Mouse (Mus musculus): Measurements from ENCODE around the gene Snap25.
A peak's percentile ranks its signal among the peaks of the same experiment; 100 is the strongest.

Gene Snap25

DNA sequence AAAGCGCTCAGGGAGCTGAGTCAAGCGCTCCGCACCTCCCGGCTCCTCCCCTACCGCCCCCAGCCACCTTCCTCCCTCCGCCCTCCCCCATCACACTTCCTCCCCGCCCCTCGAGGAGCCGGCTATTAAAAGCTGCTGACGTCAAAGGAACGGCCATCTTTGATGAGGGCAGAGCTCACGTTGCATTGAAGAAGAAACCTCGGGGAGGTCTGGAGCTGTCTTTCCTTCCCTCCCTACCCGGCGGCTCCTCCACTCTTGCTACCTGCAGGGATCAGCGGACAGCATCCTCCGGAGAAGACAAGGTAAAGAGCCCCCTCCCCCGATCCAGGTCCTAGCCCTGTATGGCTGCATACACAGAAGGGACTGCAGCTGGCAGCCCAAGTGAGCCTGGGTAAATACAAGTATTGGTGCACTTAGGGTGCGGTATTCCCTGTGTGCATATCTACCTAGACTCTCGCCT, at the start of gene Snap25:
Gene Snap25 (plus strand): TSS at position 155 of the 460 bp plus-strand sequence.
- peak; percentile 27 for DNase-seq (ENCODE audit: inconsistent ontology term)

- DNase-seq (ENCODE audit: inconsistent ontology term): no peak
These were observed 46.3 kb upstream of the Snap25 start for GRCm38 (mm10) chr2:136666951-136667350.

GRCm38 (mm10) chr2:136669183-136669582, 44.1 kb upstream of the Snap25 start:
- DNase-seq (ENCODE audit: inconsistent ontology term): no peak

- DNase-seq (ENCODE audit: inconsistent ontology term): no peak
These were observed 43.6 kb upstream of the Snap25 start for GRCm38 (mm10) chr2:136669665-136670064.

DNA sequence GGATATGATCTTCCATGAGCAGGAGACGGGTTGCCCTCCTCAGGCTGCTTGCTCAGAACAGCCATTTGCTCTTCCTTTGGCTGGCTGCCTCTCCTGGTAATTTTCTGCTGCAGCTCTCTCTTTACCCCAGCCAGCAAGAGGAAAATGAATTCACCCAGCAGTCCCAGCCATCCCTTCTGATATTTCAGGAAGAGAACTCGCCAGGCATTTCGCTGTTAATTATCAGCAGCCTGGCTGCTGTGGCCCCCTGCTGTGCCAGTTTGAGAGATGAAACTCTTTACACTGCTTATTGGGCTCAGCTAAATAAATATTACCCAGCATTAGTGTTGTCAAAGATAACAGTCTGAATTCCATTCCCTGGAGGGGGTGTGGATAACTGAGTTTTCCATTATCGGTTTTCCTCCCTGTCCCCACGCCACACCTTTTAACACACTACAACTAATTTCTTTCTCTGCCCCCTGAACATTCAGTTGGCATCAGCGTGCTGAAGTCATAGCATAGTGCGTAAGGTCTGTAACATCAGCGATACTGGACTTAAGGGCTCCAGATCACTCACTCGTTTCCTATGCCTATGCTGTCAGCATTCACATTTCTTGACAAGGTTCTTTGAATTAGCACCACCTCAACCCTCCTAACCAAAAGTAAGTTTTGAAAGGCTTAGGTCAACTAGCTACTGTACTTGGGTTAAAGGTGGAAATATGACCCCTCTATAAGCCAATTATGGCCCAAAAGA, 42.5 kb upstream of the Snap25 start:
- peak; percentile 65 for DNase-seq (ENCODE audit: inconsistent ontology term)

GRCm38 (mm10) chr2:136674077-136674757, 39.0 kb upstream of the Snap25 start:
- no peak for DNase-seq (ENCODE audit: inconsistent ontology term)

- DNase-seq (ENCODE audit: inconsistent ontology term): no peak
These were observed 37.1 kb upstream of the Snap25 start for GRCm38 (mm10) chr2:136676196-136676595.

DNA sequence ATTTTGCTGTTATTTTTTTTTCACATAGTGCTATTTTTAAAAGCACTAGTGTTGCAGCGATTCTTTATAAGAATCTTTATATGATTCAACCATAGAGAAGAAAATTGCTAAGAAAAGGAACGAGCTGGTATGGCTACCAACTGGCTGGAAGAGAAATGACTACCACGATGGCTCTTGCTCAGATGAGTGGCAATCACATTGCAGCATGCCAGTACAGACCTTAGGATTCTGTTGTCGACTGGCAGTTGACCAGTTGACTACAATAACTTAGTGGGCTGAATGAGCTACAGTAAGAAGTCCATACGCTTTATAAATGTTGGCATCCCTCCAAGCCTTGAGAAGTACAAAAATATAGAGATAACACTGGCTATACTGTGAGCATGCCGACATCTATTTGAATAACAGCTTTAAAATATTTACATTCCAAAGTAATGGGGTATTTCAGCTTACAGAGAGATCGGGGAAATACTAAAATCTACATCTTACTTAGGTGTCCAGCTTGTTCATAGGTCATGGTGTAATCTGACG, 36.3 kb upstream of the Snap25 start:
- no peak for DNase-seq (ENCODE audit: inconsistent ontology term)

- DNase-seq (ENCODE audit: inconsistent ontology term): peak; percentile 91
These were observed 34.7 kb upstream of the Snap25 start for GRCm38 (mm10) chr2:136678321-136679161.

- peak; percentile 94 for DNase-seq (ENCODE audit: inconsistent ontology term)
These were observed 33.7 kb upstream of the Snap25 start for GRCm38 (mm10) chr2:136679280-136680221.

GRCm38 (mm10) chr2:136682146-136682860, 30.9 kb upstream of the Snap25 start:
- peak; percentile 31 for DNase-seq (ENCODE audit: inconsistent ontology term)

- no peak for DNase-seq (ENCODE audit: inconsistent ontology term)
These were observed 27.1 kb upstream of the Snap25 start for GRCm38 (mm10) chr2:136686195-136686594.

DNA sequence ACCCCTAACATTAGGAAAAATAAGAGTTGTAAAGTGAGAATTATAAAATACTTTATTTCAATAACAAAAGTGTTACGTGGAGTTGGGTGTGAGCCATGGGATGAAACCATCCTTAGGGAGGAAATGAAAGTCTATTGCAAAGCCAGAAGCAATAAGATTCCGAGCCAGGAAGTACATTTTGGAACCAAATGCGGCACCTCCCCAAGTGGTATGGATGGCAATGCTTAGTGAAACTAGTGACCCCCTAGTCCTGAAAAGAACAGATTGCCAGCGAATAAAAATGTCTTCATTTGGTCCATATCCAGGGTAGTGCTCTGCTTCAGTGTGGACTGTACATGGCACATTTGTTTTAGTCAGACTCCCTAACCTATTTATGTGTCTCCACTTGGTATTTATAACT, 25.9 kb upstream of the Snap25 start:
- DNase-seq (ENCODE audit: inconsistent ontology term): no peak

DNA sequence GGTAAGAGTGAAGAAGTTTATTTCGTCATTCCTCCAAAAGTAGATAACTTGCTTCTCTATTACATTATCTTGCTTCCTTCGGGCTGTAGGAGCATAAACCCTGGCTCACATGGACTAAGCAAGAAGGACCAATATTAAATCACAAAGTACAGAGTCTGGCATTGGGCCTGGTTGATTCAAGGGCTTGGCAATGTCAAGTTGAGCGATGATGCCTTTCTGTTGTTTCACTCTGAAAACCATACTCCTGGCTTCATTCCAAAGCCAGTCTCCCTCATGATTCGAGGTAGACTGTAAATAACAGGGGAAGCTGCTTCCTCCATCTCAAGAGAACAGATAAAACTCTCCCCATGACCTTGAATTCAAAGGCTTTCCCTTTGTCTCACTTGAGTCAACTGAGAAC, 23.8 kb upstream of the Snap25 start:
- DNase-seq (ENCODE audit: inconsistent ontology term): no peak

DNA sequence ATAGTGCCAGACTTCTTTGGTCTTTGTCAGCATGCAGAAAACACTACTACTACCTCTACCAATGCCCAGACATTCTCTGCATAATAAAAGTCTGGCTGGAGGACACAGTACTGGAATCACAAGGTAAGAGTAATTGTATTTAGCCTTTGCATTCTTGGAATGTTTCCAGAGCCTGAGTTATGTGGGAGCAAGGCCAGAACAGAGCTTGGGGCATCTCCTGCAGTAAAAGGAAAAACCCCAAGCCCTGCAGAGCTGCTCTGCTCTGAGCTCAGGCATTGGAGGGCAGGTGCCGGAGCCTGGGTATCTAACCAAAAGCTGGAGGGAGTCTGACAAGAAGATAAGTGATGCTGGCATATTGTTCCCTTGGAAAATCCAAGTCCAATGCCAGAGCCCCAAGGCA, 21.6 kb upstream of the Snap25 start:
- no peak for DNase-seq (ENCODE audit: inconsistent ontology term)

GRCm38 (mm10) chr2:136699429-136700227, 13.6 kb upstream of the Snap25 start:
- DNase-seq (ENCODE audit: inconsistent ontology term): no peak

GRCm38 (mm10) chr2:136703376-136703775, 9.9 kb upstream of the Snap25 start:
- no peak for DNase-seq (ENCODE audit: inconsistent ontology term)

DNA sequence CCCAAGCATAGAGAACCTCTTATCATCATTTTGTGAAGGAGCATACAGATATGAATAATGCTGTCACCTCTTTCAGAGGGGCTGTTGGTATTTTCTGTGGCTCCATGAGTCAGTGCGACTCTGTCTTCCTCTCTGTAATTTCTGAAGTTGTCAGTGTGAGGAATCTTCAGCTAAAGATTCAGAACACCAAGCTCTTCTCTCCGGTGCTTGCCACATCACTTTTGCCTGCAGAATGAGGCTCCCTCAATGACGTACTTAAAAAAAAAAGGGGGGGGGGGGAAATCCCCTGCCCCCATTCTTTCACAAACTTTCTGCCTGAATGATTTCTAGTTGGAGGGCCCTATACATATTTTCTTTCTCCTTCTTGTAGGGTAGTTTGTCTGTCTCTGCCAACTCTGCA, 2.1 kb upstream of the Snap25 start:
- DNase-seq (ENCODE audit: inconsistent ontology term): no peak

- no peak for DNase-seq (ENCODE audit: inconsistent ontology term)
These were observed 1.4 kb upstream of the Snap25 start for GRCm38 (mm10) chr2:136711746-136712440.

Measured in Muller cell, postnatal 12 days (primary cell).